Mouse (Mus musculus) kidney, embryonic 14.5 days (tissue): ENCODE data around the gene Bglap. TPM values are rescaled to one million over a fixed set of nuclear protein-coding genes. Genes with fewer than 3 reads are reported as not detected.
A peak's percentile ranks its signal among the peaks of the same experiment; 100 is the strongest.
"Not testable (repeated sequence)": the region's sequence is repeated elsewhere in the genome, so short reads cannot be mapped to it uniquely, and the experiment has no call there.

Experiments used
- ATAC-seq: fragments of 200-750 bp; cut with Nextera tagmentation; 2 replicates; pipeline ENCODE4 v1.8.0; 2017; ENCODE audit warnings: moderate number of reproducible peaks, mild to moderate bottlenecking, moderate TSS enrichment, moderate library complexity; ENCODE audit not compliant: low FRiP score, low TSS enrichment
- H3K27ac ChIP-seq: fragments of 300-500 bp; sonication (generic); 2 replicates; pipeline ENCODE4 v1.5.1; 2014; ENCODE audit warnings: low read depth, mild to moderate bottlenecking, low read length, moderate library complexity, mixed read lengths
- H3K27me3 ChIP-seq: fragments of 300-500 bp; sonication (generic); 2 replicates; pipeline ENCODE4 v1.6.1; 2014; ENCODE audit warnings: mild to moderate bottlenecking, low read length; ENCODE audit not compliant: control insufficient read depth, insufficient read depth
- H3K36me3 ChIP-seq: fragments of 300-500 bp; sonication (generic); 2 replicates; pipeline ENCODE4 v1.6.1; 2014; ENCODE audit warnings: low read length, mixed read lengths; ENCODE audit not compliant: control insufficient read depth, insufficient read depth
- H3K4me1 ChIP-seq: fragments of 300-500 bp; sonication (generic); 2 replicates; pipeline ENCODE4 v1.6.1; 2014; ENCODE audit warnings: low read length, mixed read lengths; ENCODE audit not compliant: control insufficient read depth, insufficient read depth
- H3K4me2 ChIP-seq: fragments of 300-500 bp; sonication (generic); replicated peaks from 2 replicates; pipeline ENCODE4 v1.6.1; 2014; ENCODE audit warnings: low read depth, mild to moderate bottlenecking, low read length
- H3K4me3 ChIP-seq: fragments of 300-500 bp; sonication (generic); 2 replicates; pipeline ENCODE4 v1.5.1; 2014; ENCODE audit warnings: mild to moderate bottlenecking, low read length
- H3K9ac ChIP-seq: fragments of 300-500 bp; sonication (generic); 2 replicates; pipeline ENCODE4 v1.6.1; 2014; ENCODE audit warnings: low read depth, mild to moderate bottlenecking, low read length, moderate library complexity
- H3K9me3 ChIP-seq: fragments of 300-500 bp; sonication (generic); 2 replicates; pipeline ENCODE4 v1.6.1; 2016; ENCODE audit warnings: low read length; ENCODE audit not compliant: control insufficient read depth
- WGBS: fragments of 180-500 bp; shearing (Covaris S2); extraction: QIAGEN DNeasy Blood & Tissue Kit; methylation state at CpG from one replicate; pipeline ENCODE4 v1.1.7; 2014; 5-methylcytosine and 5-hydroxymethylcytosine counted together
- polyA plus RNA-seq: library from polyadenylated mRNA; unstranded; fragments of >200 nt; fragmentation: Nextera tagmentation; extraction: Ambion mirVana; gene quantifications from 2 replicates; pipeline ENCODE4 v1.2.1, GENCODE M21; 2014

Bglap gene
- 0.57 TPM in 1 of 2 replicates, not detected in the other for polyA plus RNA-seq

- ATAC-seq = no peak
- no peaks in the 10 kb centered on the region for H3K9me3 ChIP-seq
- H3K9ac ChIP-seq = no peak within 1 kb of the TSS
- no peaks in the 10 kb centered on the region for H3K27me3 ChIP-seq
- H3K36me3 ChIP-seq = no peaks in the 10 kb centered on the region
- H3K4me2 ChIP-seq = no peak within 1 kb of the TSS
- WGBS = 76% methylated on average over 5 of the region's 5 CpGs
- no peak within 1 kb of the TSS for H3K4me3 ChIP-seq
- no peaks in the 10 kb centered on the region for H3K4me1 ChIP-seq
- no peak within 1 kb of the TSS for H3K27ac ChIP-seq
Measured at GRCm38 (mm10) chr3:88384364-88384763, at the start of gene Bglap. TSS of gene Bglap (minus strand) at chr3:88384464.

- not testable (repeated sequence) for H3K27me3 ChIP-seq, H3K27ac ChIP-seq, H3K9ac ChIP-seq, H3K4me3 ChIP-seq, ATAC-seq, H3K4me2 ChIP-seq, H3K9me3 ChIP-seq, H3K36me3 ChIP-seq
- peaks cover 13% of the 10 kb centered on the region for H3K4me1 ChIP-seq
- 74% methylated on average over 8 of the region's 8 CpGs for WGBS
Measured at GRCm38 (mm10) chr3:88428639-88429038, 44.4 kb upstream of the Bglap start.

GRCm38 (mm10) chr3:88427342-88427905 is 43.2 kb upstream of the Bglap start:
- Histone ChIP-seq H3K9me3 (no peaks in the 10 kb centered on the region), H3K4me3 (no peak overlapping the region), H3K9ac (no peak overlapping the region), H3K4me2 (no peak overlapping the region), H3K27ac (no peak overlapping the region), H3K36me3 (no peaks in the 10 kb centered on the region), H3K27me3 (no peaks in the 10 kb centered on the region), H3K4me1 (peaks cover 16% of the 10 kb centered on the region)
- no peak for ATAC-seq
- 79% methylated on average over 4 of the region's 4 CpGs for WGBS

GRCm38 (mm10) chr3:88425708-88426420 is 41.6 kb upstream of the Bglap start:
- peak overlapping the region; percentile 3; the same call in 1 of the 2 replicates for H3K27ac ChIP-seq
- no peaks in the 10 kb centered on the region for H3K27me3 ChIP-seq
- H3K36me3 ChIP-seq = peaks cover 6% of the 10 kb centered on the region; the same call in 1 of the 2 replicates
- peaks cover 21% of the 10 kb centered on the region for H3K4me1 ChIP-seq
- ATAC-seq = no peak
- WGBS = 78% methylated on average over 10 of the region's 10 CpGs
- no peak overlapping the region for H3K4me2 ChIP-seq
- H3K9ac ChIP-seq = no peak overlapping the region
- H3K9me3 ChIP-seq = no peaks in the 10 kb centered on the region
- H3K4me3 ChIP-seq = no peak overlapping the region; the same call in 1 of the 2 replicates

GRCm38 (mm10) chr3:88425330-88425689 is 41.0 kb upstream of the Bglap start:
- Histone ChIP-seq H3K9me3 (no peaks in the 10 kb centered on the region), H3K27me3 (no peaks in the 10 kb centered on the region), H3K36me3 (peaks cover 11% of the 10 kb centered on the region; the same call in 1 of the 2 replicates), H3K4me1 (peaks cover 21% of the 10 kb centered on the region), H3K4me2 (peak overlapping the region; percentile 24; the same call in 1 of the 2 replicates), H3K4me3 (peak overlapping the region; percentile 89), H3K27ac (peak overlapping the region; percentile 3; the same call in 1 of the 2 replicates), H3K9ac (no peak overlapping the region; the same call in 1 of the 2 replicates)
- 4% methylated on average over 2 of the region's 2 CpGs for WGBS
- peak; percentile 24; the same call in 1 of the 2 replicates for ATAC-seq

- H3K4me1 ChIP-seq = peaks cover 21% of the 10 kb centered on the region
- ATAC-seq = peak; percentile 98
- H3K4me2 ChIP-seq = peak within 1 kb of the TSS; percentile 94
- H3K27ac ChIP-seq = peak within 1 kb of the TSS; percentile 3; the same call in 1 of the 2 replicates
- no peaks in the 10 kb centered on the region for H3K27me3 ChIP-seq
- peaks cover 15% of the 10 kb centered on the region; the same call in 1 of the 2 replicates for H3K36me3 ChIP-seq
- peak within 1 kb of the TSS; percentile 75 for H3K9ac ChIP-seq
- H3K9me3 ChIP-seq = no peaks in the 10 kb centered on the region
- peak within 1 kb of the TSS; percentile 89 for H3K4me3 ChIP-seq
- 2% methylated on average over 35 of the region's 35 CpGs for WGBS
Measured at GRCm38 (mm10) chr3:88424605-88425329, 40.5 kb upstream of the Bglap start, which contains the start of gene Slc25a44. TSS of gene Slc25a44 (minus strand) at chr3:88425139.

GRCm38 (mm10) chr3:88422020-88422720 is 37.9 kb upstream of the Bglap start:
- Histone ChIP-seq H3K27me3 (no peaks in the 10 kb centered on the region), H3K9ac (no peak overlapping the region), H3K4me2 (no peak overlapping the region), H3K27ac (no peak overlapping the region), H3K4me1 (peaks cover 21% of the 10 kb centered on the region), H3K4me3 (no peak overlapping the region), H3K36me3 (peaks cover 34% of the 10 kb centered on the region; the same call in 1 of the 2 replicates), H3K9me3 (no peaks in the 10 kb centered on the region)
- no peak for ATAC-seq
- WGBS = 45% methylated on average over 9 of the region's 9 CpGs

- H3K9me3 ChIP-seq = no peaks in the 10 kb centered on the region
- no peak for ATAC-seq
Measured at GRCm38 (mm10) chr3:88420771-88421170, 36.5 kb upstream of the Bglap start.

More at GRCm38 (mm10) chr3:88420771-88421170, 36.5 kb upstream of the Bglap start:
- Histone ChIP-seq H3K4me2 (no peak overlapping the region), H3K27me3 (no peaks in the 10 kb centered on the region), H3K9ac (no peak overlapping the region), H3K36me3 (peaks cover 47% of the 10 kb centered on the region), H3K27ac (no peak overlapping the region), H3K4me1 (peaks cover 21% of the 10 kb centered on the region), H3K4me3 (no peak overlapping the region)
- WGBS = 92% methylated on average over 19 of the region's 19 CpGs
